Mouse (Mus musculus) kidney, postnatal 0 days (tissue): ENCODE results near the gene Mybbp1a. TPM values are rescaled to one million over a fixed set of nuclear protein-coding genes. Genes with fewer than 3 reads are reported as not detected.

Experiments used
- ATAC-seq: fragments of 200-750 bp; cut with Nextera tagmentation; replicated peaks from 2 replicates; pipeline ENCODE4 v1.8.0; 2017; ENCODE audit warnings: low read depth, moderate number of reproducible peaks, moderate TSS enrichment, moderate library complexity; ENCODE audit not compliant: low FRiP score
- DNase-seq: peaks from one replicate; pipeline ENCODE4 v3.0.0-alpha.2; 2016; ENCODE audit warnings: low spot score
- H3K27ac ChIP-seq: fragments of 300-500 bp; sonication (generic); 2 replicates; pipeline ENCODE4 v1.5.1; 2014; ENCODE audit warnings: mild to moderate bottlenecking
- H3K27me3 ChIP-seq: fragments of 300-500 bp; sonication (generic); 2 replicates; pipeline ENCODE4 v1.6.1; 2014; ENCODE audit warnings: low read length, mixed read lengths; ENCODE audit not compliant: insufficient read depth
- H3K36me3 ChIP-seq: fragments of 300-500 bp; sonication (generic); 2 replicates; pipeline ENCODE4 v1.6.1; 2014; ENCODE audit warnings: low read length, mixed read lengths; ENCODE audit not compliant: insufficient read depth
- H3K4me1 ChIP-seq: fragments of 300-500 bp; sonication (generic); replicated peaks from 2 replicates; pipeline ENCODE4 v1.6.1; 2014; ENCODE audit warnings: antibody characterized with exemption, low read length, mixed read lengths; ENCODE audit not compliant: insufficient read depth
- H3K4me2 ChIP-seq: fragments of 300-500 bp; sonication (generic); 2 replicates; pipeline ENCODE4 v1.6.1; 2014; ENCODE audit warnings: mild to moderate bottlenecking, low read length, moderate library complexity, mixed read lengths
- H3K4me3 ChIP-seq: fragments of 300-500 bp; sonication (generic); replicated peaks from 2 replicates; pipeline ENCODE4 v1.5.1; 2014; ENCODE audit warnings: low read depth, low read length
- H3K9ac ChIP-seq: fragments of 300-500 bp; sonication (generic); 2 replicates; pipeline ENCODE4 v1.6.1; 2014; ENCODE audit warnings: low read depth, low read length
- H3K9me3 ChIP-seq: fragments of 300-500 bp; sonication (generic); replicated peaks from 2 replicates; pipeline ENCODE4 v1.6.1; 2016; ENCODE audit warnings: low read length, inconsistent platforms, mixed read lengths
- CTCF ChIP-seq: IDR thresholded peaks from 2 replicates; pipeline ENCODE4 v1.5.1; 2016; ENCODE audit warnings: antibody characterized with exemption, low read depth, mild to moderate bottlenecking, moderate library complexity
- WGBS: fragments of 180-500 bp; shearing (Covaris S2); extraction: QIAGEN DNeasy Blood & Tissue Kit; methylation state at CpG from one replicate; pipeline ENCODE4 v1.1.7; 2014; 5-methylcytosine and 5-hydroxymethylcytosine counted together
- polyA plus RNA-seq: library from polyadenylated mRNA; unstranded; fragments of >200 nt; fragmentation: Nextera tagmentation; extraction: Ambion mirVana; gene quantifications from 2 replicates; pipeline ENCODE4 v1.2.1, GENCODE M21; 2015

The Mybbp1a gene
- polyA plus RNA-seq, 1 experiment from 2014 or later = 109 TPM

- Histone ChIP-seq H3K4me3 (no peak overlapping the region), H3K4me1 (peaks cover 12% of the 10 kb centered on the region), H3K27me3 (no peaks in the 10 kb centered on the region), H3K9ac (no peak overlapping the region), H3K36me3 (no peaks in the 10 kb centered on the region), H3K4me2 (no peak overlapping the region), H3K27ac (peak overlapping the region; percentile 10; the same call in 1 of the 2 replicates), H3K9me3 (no peaks in the 10 kb centered on the region)
- TF ChIP-seq CTCF = peak; percentile 16; the same call in 1 of the 2 replicates
- ATAC-seq (no peak), DNase-seq (peak; percentile 48)
- 45% methylated on average over 5 of the region's 5 CpGs for WGBS
These were observed 20.4 kb downstream of the Mybbp1a start for GRCm38 (mm10) chr11:72461500-72461981.

GRCm38 (mm10) chr11:72464821-72465220 is 23.7 kb downstream of the Mybbp1a start:
- Histone ChIP-seq H3K4me1 (peaks cover 35% of the 10 kb centered on the region), H3K9me3 (no peaks in the 10 kb centered on the region), H3K27ac (no peak overlapping the region), H3K9ac (no peak overlapping the region), H3K4me3 (no peak overlapping the region), H3K27me3 (no peaks in the 10 kb centered on the region), H3K4me2 (no peak overlapping the region), H3K36me3 (no peaks in the 10 kb centered on the region)
- TF ChIP-seq CTCF = no peak
- no peak for ATAC-seq
- no peak for DNase-seq
- WGBS = 64% methylated on average over 3 of the region's 3 CpGs

DNA sequence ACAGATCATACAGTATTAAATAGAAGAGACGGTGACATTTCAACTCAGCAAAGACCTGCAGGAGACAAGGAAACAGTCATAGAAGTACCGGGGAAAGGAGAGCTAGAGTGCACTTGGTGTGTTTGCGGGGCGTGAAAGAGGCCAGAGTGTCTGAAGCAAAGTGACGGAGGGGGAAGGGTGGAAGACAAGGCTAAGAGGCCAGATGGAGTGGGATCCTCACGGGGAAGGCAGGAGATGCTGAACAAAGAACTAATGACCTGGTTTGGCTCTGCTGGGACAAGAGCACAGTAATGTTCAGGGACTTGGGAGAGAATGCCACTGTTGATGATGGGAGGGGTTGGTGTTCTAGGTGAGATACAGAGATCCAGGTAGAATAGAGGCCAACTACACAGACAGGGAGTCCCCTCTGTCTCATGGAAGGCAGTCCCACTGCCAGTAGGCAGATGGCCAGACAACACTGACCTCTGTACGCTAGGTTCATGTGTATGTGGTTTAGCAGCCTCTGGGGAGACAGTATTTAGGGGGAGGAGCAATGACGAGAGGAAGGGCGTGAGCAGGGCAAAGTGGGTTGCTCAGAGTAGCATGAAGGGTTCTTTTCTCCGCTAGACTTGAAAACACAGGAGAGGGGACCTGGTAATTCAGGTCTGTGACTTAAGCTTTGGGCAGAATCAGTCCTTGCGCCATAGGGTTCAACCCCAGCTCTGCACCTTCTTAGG is 25.0 kb downstream of the Mybbp1a start:
- Histone ChIP-seq H3K4me3 (no peak overlapping the region), H3K27ac (peak overlapping the region; percentile 72; the same call in 1 of the 2 replicates), H3K27me3 (no peaks in the 10 kb centered on the region), H3K9ac (no peak overlapping the region), H3K9me3 (no peaks in the 10 kb centered on the region), H3K4me2 (no peak overlapping the region), H3K36me3 (no peaks in the 10 kb centered on the region), H3K4me1 (peaks cover 41% of the 10 kb centered on the region)
- ATAC-seq (no peak), DNase-seq (no peak)
- TF ChIP-seq CTCF = no peak
- 35% methylated on average over 11 of the region's 11 CpGs for WGBS

DNA sequence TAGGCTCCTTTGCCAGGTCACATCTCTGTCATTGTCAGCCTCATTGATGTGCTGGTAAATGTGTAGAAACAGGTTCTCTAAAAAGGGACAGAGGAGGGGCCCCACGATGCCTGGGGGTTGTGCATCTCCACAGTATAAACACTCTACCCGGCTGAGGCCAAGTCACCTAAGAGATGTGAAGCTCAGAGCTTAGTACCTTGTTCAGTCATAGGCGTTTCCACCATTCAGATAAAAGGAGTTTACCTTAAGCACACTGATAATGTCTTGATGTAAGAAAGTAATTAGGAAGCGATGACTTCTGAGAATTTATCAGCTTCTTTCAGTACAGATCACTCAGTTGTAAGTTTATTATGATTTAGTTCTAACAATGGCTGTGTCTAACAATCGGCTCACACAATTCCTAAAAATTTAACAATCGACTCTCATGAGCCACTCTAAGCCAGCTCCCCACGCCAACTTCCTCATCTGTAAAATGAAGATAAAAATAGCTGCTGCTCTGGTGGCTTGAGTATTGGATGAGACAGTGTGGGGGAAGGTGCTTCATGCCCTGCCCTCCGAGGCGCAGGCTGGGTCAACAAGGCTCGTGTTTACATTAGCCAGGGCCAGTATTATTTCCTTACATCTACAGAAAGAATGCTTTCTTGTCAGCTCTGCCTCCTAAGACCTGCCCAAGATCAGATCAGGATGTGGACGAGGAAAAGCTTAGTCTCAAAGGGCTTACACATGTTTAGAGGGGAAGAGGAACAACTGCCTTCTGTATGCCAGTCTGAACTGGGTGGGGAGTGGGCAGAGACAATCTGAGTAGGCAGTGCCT is 25.7 kb downstream of the Mybbp1a start:
- ATAC-seq (0 out of 2 replicates have a peak, but pooled peaks have one; percentile 1), DNase-seq (peak; percentile 66)
- no peaks in the 10 kb centered on the region for H3K9me3 ChIP-seq
- H3K9ac ChIP-seq = no peak overlapping the region
- WGBS = 23% methylated on average over 11 of the region's 11 CpGs
- peak overlapping the region; percentile 21; the same call in 1 of the 2 replicates for H3K4me2 ChIP-seq
- H3K4me3 ChIP-seq = no peak overlapping the region
- no peaks in the 10 kb centered on the region for H3K36me3 ChIP-seq
- H3K4me1 ChIP-seq = peaks cover 39% of the 10 kb centered on the region
- H3K27ac ChIP-seq = peak overlapping the region; percentile 72
- TF ChIP-seq CTCF = no peak
- no peaks in the 10 kb centered on the region for H3K27me3 ChIP-seq

- Histone ChIP-seq H3K36me3 (no peaks in the 10 kb centered on the region), H3K27ac (peak overlapping the region; percentile 70), H3K27me3 (no peaks in the 10 kb centered on the region), H3K9me3 (no peaks in the 10 kb centered on the region), H3K9ac (no peak overlapping the region), H3K4me2 (no peak overlapping the region), H3K4me1 (peaks cover 37% of the 10 kb centered on the region), H3K4me3 (no peak overlapping the region)
- ATAC-seq = no peak
- no peak for TF ChIP-seq CTCF
- DNase-seq = no peak
- 79% methylated on average over 5 of the region's 5 CpGs for WGBS
These were observed 27.4 kb downstream of the Mybbp1a start for GRCm38 (mm10) chr11:72468525-72468924.

DNA sequence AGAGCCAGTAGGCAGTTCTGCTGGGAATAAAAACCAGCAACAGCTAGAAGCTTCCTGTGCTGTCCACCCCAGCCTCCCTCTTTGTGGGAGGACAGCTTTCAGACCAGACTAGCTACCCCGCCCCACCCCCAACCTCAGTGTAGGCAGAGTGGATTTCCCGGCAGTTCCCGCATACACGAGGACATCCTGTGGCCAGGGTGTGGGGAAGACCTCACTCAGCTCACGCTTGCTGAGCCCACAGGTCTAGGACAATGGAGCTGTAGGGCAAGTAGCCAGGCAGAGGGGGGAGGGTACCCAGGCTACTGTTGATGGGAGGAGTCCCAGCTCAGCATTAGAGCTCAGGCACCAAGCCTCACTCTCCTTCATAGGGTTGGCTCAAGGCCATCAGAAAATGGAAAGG is 28.1 kb downstream of the Mybbp1a start:
- Histone ChIP-seq H3K9ac (no peak overlapping the region), H3K4me2 (no peak overlapping the region), H3K27ac (peak overlapping the region; percentile 70), H3K9me3 (no peaks in the 10 kb centered on the region), H3K4me3 (no peak overlapping the region), H3K4me1 (peaks cover 37% of the 10 kb centered on the region), H3K36me3 (no peaks in the 10 kb centered on the region), H3K27me3 (no peaks in the 10 kb centered on the region)
- WGBS = 16% methylated on average over 5 of the region's 5 CpGs
- 0 out of 2 replicates have a peak, but pooled peaks have one; percentile 2 for TF ChIP-seq CTCF
- ATAC-seq (peak; percentile 58), DNase-seq (peak; percentile 73)
